Mouse (Mus musculus) intestine, embryonic 15.5 days (tissue): ENCODE measurements around the gene Pkp4. TPM values are rescaled to one million over a fixed set of nuclear protein-coding genes. Genes with fewer than 3 reads are reported as not detected.

Experiments
- polyA plus RNA-seq: library from polyadenylated mRNA; unstranded; fragments of >200 nt; fragmentation: Nextera tagmentation; extraction: Ambion mirVana; gene quantifications from 2 replicates; pipeline ENCODE4 v1.2.1, GENCODE M21; 2015

Pkp4 gene
- polyA plus RNA-seq, 1 experiment from 2014 or later: 17.4 TPM

Other genes with a start within 250 kb of the Pkp4 start
- 0.88 and 0.90 TPM in 2 replicates for gene Ccdc148, start 167 bp upstream of the Pkp4 start, polyA plus RNA-seq